ENCODE assay signal across 8 mouse cellular contexts in genomic region chr2:38535521-38536220, GRCm38 (mm10). TPM values are rescaled to one million over a fixed set of nuclear protein-coding genes. Genes with fewer than 3 reads are reported as not detected.
DNase-seq lines count a peak whose midpoint lies in the region; ATAC-seq lines count a peak whose summit lies in the region.

No protein-coding gene starts in this region.

- peaks cover 4% of the 10 kb centered on the region for H3K36me3 ChIP-seq in erythroblast, embryonic 14.5 days (ENCODE audit: control insufficient read depth)
- H3K36me3 ChIP-seq in heart, embryonic 13.5 days = no peaks in the 10 kb centered on the region
- H3K36me3 ChIP-seq in lung, embryonic 15.5 days = no peaks in the 10 kb centered on the region

- peak overlapping the region; percentile 21 for H3K4me2 ChIP-seq in heart, embryonic 13.5 days
- no peak overlapping the region for H3K4me2 ChIP-seq in lung, embryonic 15.5 days

- 56% methylated on average over 14 of the region's 14 CpGs for WGBS in heart, embryonic 13.5 days
- 41% methylated on average over 14 of the region's 14 CpGs for WGBS in lung, embryonic 15.5 days

- DNase-seq in 416B (ENCODE audit: low read depth) = peak; percentile 74
- no peak for DNase-seq in cerebellum, postnatal 4 days (ENCODE audit: low spot score in 2 of 2)
- DNase-seq in spleen, adult 12 weeks (ENCODE audit: low spot score) = no peak
- no peak for DNase-seq in thymus, postnatal 25 days

- peaks cover 92% of the 10 kb centered on the region for H3K4me1 ChIP-seq in erythroblast, embryonic 14.5 days (ENCODE audit: control insufficient read depth)
- H3K4me1 ChIP-seq in heart, embryonic 13.5 days = peaks cover 91% of the 10 kb centered on the region
- peaks cover 93% of the 10 kb centered on the region for H3K4me1 ChIP-seq in lung, embryonic 15.5 days

- no peaks in the 10 kb centered on the region for H3K27me3 ChIP-seq in erythroblast, embryonic 14.5 days (ENCODE audit: control insufficient read depth)
- H3K27me3 ChIP-seq in heart, embryonic 13.5 days (replicated peaks) = no peaks in the 10 kb centered on the region
- no peaks in the 10 kb centered on the region for H3K27me3 ChIP-seq in lung, embryonic 15.5 days

- no peak for ATAC-seq in erythroblast, adult 5-6 weeks (replicated peaks; ENCODE audit: low FRiP score, poor library complexity, severe bottlenecking)
- no peak for ATAC-seq in heart, embryonic 13.5 days (ENCODE audit: extremely low read depth, insufficient number of reproducible peaks, low FRiP score, low TSS enrichment)
- no peak for ATAC-seq in lung, embryonic 15.5 days (ENCODE audit: borderline replicate concordance, extremely low read depth, low FRiP score, low TSS enrichment)

- H3K9ac ChIP-seq in heart, embryonic 13.5 days = peak overlapping the region; percentile 37
- no peak overlapping the region for H3K9ac ChIP-seq in lung, embryonic 15.5 days

- H3K4me3 ChIP-seq in erythroblast, embryonic 14.5 days (replicated peaks) = peak overlapping the region; percentile 57
- no peak overlapping the region for H3K4me3 ChIP-seq in heart, embryonic 13.5 days
- no peak overlapping the region for H3K4me3 ChIP-seq in lung, embryonic 15.5 days

- H3K9me3 ChIP-seq in erythroblast, embryonic 14.5 days (ENCODE audit: control insufficient read depth, low read length) = no peaks in the 10 kb centered on the region
- H3K9me3 ChIP-seq in heart, embryonic 13.5 days = no peaks in the 10 kb centered on the region
- no peaks in the 10 kb centered on the region for H3K9me3 ChIP-seq in lung, embryonic 15.5 days

- peak overlapping the region; percentile 70 for H3K27ac ChIP-seq in heart, embryonic 13.5 days (replicated peaks)
- H3K27ac ChIP-seq in lung, embryonic 15.5 days = peak overlapping the region; percentile 42

RNA-seq across cellular contexts. Expression of gene Nek6, which starts 24.2 kb away (rescaled TPM):
- 0.21 TPM in 2 replicates for polyA plus RNA-seq in erythroblast, embryonic 14.5 days (2012)
- 0.38 and 1.9 TPM in 2 replicates for total RNA-seq in erythroblast, adult 5-6 weeks (2015; ENCODE audit: low replicate concordance)
- total RNA-seq in erythroblast, adult 5-6 weeks (2017; ENCODE audit: low replicate concordance) = 0.14 and 1.9 TPM in 2 replicates
- 67.8 and 74.5 TPM in 2 replicates for polyA plus RNA-seq in heart, embryonic 13.5 days (2015; fragmentation: Nextera tagmentation; extraction: Ambion mirVana)
- polyA plus RNA-seq in lung, embryonic 15.5 days (2015; fragmentation: Nextera tagmentation; extraction: Ambion mirVana) = 124 and 129 TPM in 2 replicates

Comparison
In these comparisons a context has a peak if more than half of its experiments do, and no peak if none do; other contexts are left out.
1. RNA of gene Nek6, which starts 24.2 kb away (polyA plus RNA-seq): 124 to 129 TPM in lung, embryonic 15.5 days and 67.8 to 74.5 TPM in heart, embryonic 13.5 days; 0.21 TPM in erythroblast, embryonic 14.5 days; every median in the first group is over 10 times any median in the second.